Mouse (Mus musculus): ENCODE results near the gene Cgn. TPM values are rescaled to one million over a fixed set of nuclear protein-coding genes. Genes with fewer than 3 reads are reported as not detected.

Cgn gene
- under 1 TPM; 0.04 to 0.10 TPM for polyA plus RNA-seq (2017; shearing (Covaris generic))

GRCm38 (mm10) chr3:94786367-94786835, at the start of gene Cgn:
Cgn (minus strand) TSS chr3:94786492.

Other genes starting within 250 kb of the Cgn start
- gene Snx27, start 203.8 kb downstream of the Cgn start, polyA plus RNA-seq (2017; shearing (Covaris generic)), result 10 to 100 TPM; 18.4 to 24.6 TPM
- gene Gm10972, start 143.4 kb downstream of the Cgn start, polyA plus RNA-seq (2017; shearing (Covaris generic)), result not detected
- 1 to 10 TPM; 3.0 to 3.3 TPM for gene Tuft1, start 127.6 kb downstream of the Cgn start, polyA plus RNA-seq (2017; shearing (Covaris generic))
- under 1 TPM in 1 of 2 experiments, not detected in 1; 0.41 TPM for gene Selenbp2, start 92.9 kb downstream of the Cgn start, polyA plus RNA-seq (2017; shearing (Covaris generic))
- 10 to 100 TPM; 11.9 to 12.7 TPM for gene Pogz, start 51.1 kb upstream of the Cgn start, polyA plus RNA-seq (2017; shearing (Covaris generic))
- 100 to 1,000 TPM; 395 to 422 TPM for gene Psmb4, start 100.5 kb upstream of the Cgn start, polyA plus RNA-seq (2017; shearing (Covaris generic))
- gene Selenbp1, start 146.6 kb upstream of the Cgn start, polyA plus RNA-seq (2017; shearing (Covaris generic)), result 1 to 10 TPM; 1.8 to 2.5 TPM
- 10 to 100 TPM; 22.8 to 24.0 TPM for gene Rfx5, start 167.6 kb upstream of the Cgn start, polyA plus RNA-seq (2017; shearing (Covaris generic))
- gene Pi4kb, start 188.2 kb upstream of the Cgn start, polyA plus RNA-seq (2017; shearing (Covaris generic)), result 10 to 100 TPM; 14.1 to 23.6 TPM
- 10 to 100 TPM; 39.4 to 45.0 TPM for gene Zfp687, start 229.0 kb upstream of the Cgn start, polyA plus RNA-seq (2017; shearing (Covaris generic))

Data from activated CD4-positive, CD25-positive, alpha-beta regulatory T cell (primary cell).